Mouse (Mus musculus) liver, embryonic 14.5 days (tissue): ENCODE measurements around the gene Fbxo36. TPM values are rescaled to one million over a fixed set of nuclear protein-coding genes. Genes with fewer than 3 reads are reported as not detected.

Experiments used
- ATAC-seq: fragments of 200-750 bp; cut with Nextera tagmentation; 2 replicates; pipeline ENCODE4 v1.8.0; 2017; ENCODE audit warnings: moderate number of reproducible peaks, mild to moderate bottlenecking, moderate library complexity; ENCODE audit not compliant: insufficient read depth
- DNase-seq, 3 experiments: peaks; one replicate each; pipeline ENCODE4 v3.0.0-alpha.2; 2012 to 2013; ENCODE audit warnings: low read depth in 3 of 3, low spot score in 3 of 3
- H3K27ac ChIP-seq: fragments of 300-500 bp; sonication (generic); 2 replicates; pipeline ENCODE4 v1.5.1; 2014; ENCODE audit warnings: moderate library complexity, mild to moderate bottlenecking, control low read depth, inconsistent platforms
- H3K27me3 ChIP-seq: fragments of 300-500 bp; sonication (generic); 2 replicates; pipeline ENCODE4 v1.6.1; 2014; ENCODE audit warnings: mild to moderate bottlenecking, low read length, moderate library complexity; ENCODE audit not compliant: control insufficient read depth, insufficient read depth
- H3K36me3 ChIP-seq: fragments of 300-500 bp; sonication (generic); replicated peaks from 2 replicates; pipeline ENCODE4 v1.6.1; 2014; ENCODE audit warnings: low read depth; ENCODE audit not compliant: control insufficient read depth, insufficient read depth
- H3K4me1 ChIP-seq, 2 experiments: fragments of 200-500 bp in 1 of 2; fragments of 300-500 bp in 1 of 2; sonication (generic) in 1 of 2; replicated peaks; 2 replicates each; pipeline ENCODE4 v1.6.1; 2012 to 2014; ENCODE audit warnings: antibody characterized with exemption in 1 of 2, inconsistent platforms in 1 of 2, low read length in 1 of 2; ENCODE audit not compliant: control insufficient read depth in 2 of 2, insufficient read depth in 2 of 2
- H3K4me2 ChIP-seq: fragments of 300-500 bp; sonication (generic); 2 replicates; pipeline ENCODE4 v1.6.1; 2014; ENCODE audit warnings: low read depth, mild to moderate bottlenecking, control low read depth, moderate library complexity
- H3K4me3 ChIP-seq, 2 experiments: fragments of 200-500 bp in 1 of 2; fragments of 300-500 bp in 1 of 2; sonication (generic) in 1 of 2; 2 replicates each; pipeline ENCODE4 v1.5.1; 2012 to 2014; ENCODE audit warnings: low read depth in 2 of 2, low read length in 2 of 2, mild to moderate bottlenecking in 2 of 2, control low read depth in 1 of 2, inconsistent platforms in 1 of 2, moderate library complexity in 1 of 2; ENCODE audit not compliant: insufficient read depth in 1 of 2
- H3K9ac ChIP-seq: fragments of 300-500 bp; sonication (generic); replicated peaks from 2 replicates; pipeline ENCODE4 v1.6.1; 2014; ENCODE audit warnings: mild to moderate bottlenecking, control low read depth, moderate library complexity
- H3K9me3 ChIP-seq: fragments of 300-500 bp; sonication (generic); 2 replicates; pipeline ENCODE4 v1.6.1; 2016; ENCODE audit warnings: low read length, mixed read lengths; ENCODE audit not compliant: control insufficient read depth
- CTCF ChIP-seq: IDR thresholded peaks from 2 replicates; pipeline ENCODE4 v1.5.1; 2016; ENCODE audit warnings: antibody characterized with exemption, low read depth, control low read depth
- EP300 ChIP-seq: IDR thresholded peaks from 2 replicates; pipeline ENCODE4 v1.6.1; 2016; ENCODE audit warnings: antibody characterized with exemption, low read depth
- WGBS: fragments of 180-500 bp; shearing (Covaris S2); extraction: QIAGEN DNeasy Blood & Tissue Kit; methylation state at CpG from one replicate; pipeline ENCODE4 v1.1.7; 2014; ENCODE audit not compliant: insufficient replicate concordance; 5-methylcytosine and 5-hydroxymethylcytosine counted together
- polyA plus RNA-seq, 2 experiments: library from polyadenylated mRNA; depleted of rRNA in 1 of 2; stranded (reverse) in 1 of 2; unstranded in 1 of 2; fragments of >200 nt; fragmentation: Nextera tagmentation in 1 of 2; extraction: Ambion mirVana in 1 of 2; gene quantifications; 2 replicates each; pipeline versions ENCODE4 v1.2.1 to v1.2.3; 2012 to 2014

Fbxo36 gene
- polyA plus RNA-seq, 2 experiments, result 4.0 to 9.0 TPM

GRCm38 (mm10) chr1:84840018-84840664 lies 500 bp downstream of the Fbxo36 start, which contains the start of gene Trip12:
TSS of gene Trip12 (minus strand) at chr1:84840516.
- TF ChIP-seq EP300, result no peak
- peak; percentile 20; the same call in 1 of the 2 replicates for TF ChIP-seq CTCF
- under 1% methylated on average over 39 of the region's 39 CpGs for WGBS
- peaks cover 2 to 3% of the 10 kb centered on the region in 2 experiments; a peak in 1 of 4 replicates for H3K4me1 ChIP-seq
- ATAC-seq (peak; percentile 52), DNase-seq (peak in 1 of 3 experiments; percentile 36)
- H3K27me3 ChIP-seq, result no peaks in the 10 kb centered on the region
- H3K4me2 ChIP-seq, result peak within 1 kb of the TSS; percentile 82
- H3K4me3 ChIP-seq, result peak within 1 kb of the TSS; percentile 74 to 78
- no peaks in the 10 kb centered on the region for H3K36me3 ChIP-seq
- H3K9ac ChIP-seq, result peak within 1 kb of the TSS; percentile 89
- H3K27ac ChIP-seq, result peak within 1 kb of the TSS; percentile 81
- no peaks in the 10 kb centered on the region for H3K9me3 ChIP-seq

- DNase-seq (no peak), ATAC-seq (no peak)
- H3K27ac ChIP-seq, result no peak overlapping the region
- H3K9ac ChIP-seq, result no peak overlapping the region
- no peaks in the 10 kb centered on the region for H3K9me3 ChIP-seq
- H3K4me1 ChIP-seq, result peaks cover 2 to 3% of the 10 kb centered on the region in 2 experiments; a peak in 1 of 4 replicates
- no peaks in the 10 kb centered on the region for H3K27me3 ChIP-seq
- H3K36me3 ChIP-seq, result no peaks in the 10 kb centered on the region
- peak overlapping the region in 1 of 2 experiments; percentile 78; a peak in 1 of 4 replicates for H3K4me3 ChIP-seq
- peak overlapping the region; percentile 82 for H3K4me2 ChIP-seq
- no peak for TF ChIP-seq EP300
- TF ChIP-seq CTCF, result no peak
- 67% methylated on average over 3 of the region's 3 CpGs for WGBS
Observed at GRCm38 (mm10) chr1:84841061-84841460, 1.4 kb downstream of the Fbxo36 start.

DNA sequence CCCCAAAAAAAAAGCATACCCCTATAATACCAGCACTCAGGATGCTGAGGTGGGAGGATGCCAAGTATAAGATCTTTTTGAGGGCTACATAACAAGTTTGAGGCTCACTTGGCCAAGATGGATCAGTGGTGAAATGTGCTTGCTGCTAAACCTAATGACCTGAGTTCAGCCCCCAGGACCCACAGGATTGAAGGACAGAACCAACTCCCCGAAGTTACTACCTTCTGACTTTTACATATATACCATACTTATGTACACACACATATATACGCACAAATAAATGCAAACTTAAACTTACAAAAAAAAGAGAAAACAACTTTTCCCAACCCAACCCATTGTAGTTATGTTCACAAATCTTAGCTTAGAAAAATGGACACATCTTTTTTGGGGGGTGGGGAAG lies 3.7 kb downstream of the Fbxo36 start:
- Histone ChIP-seq H3K4me1 (peaks cover 0 to 3% of the 10 kb centered on the region in 2 experiments; a peak in 1 of 4 replicates), H3K27ac (no peak overlapping the region), H3K4me3 (no peak overlapping the region), H3K27me3 (no peaks in the 10 kb centered on the region), H3K4me2 (no peak overlapping the region), H3K36me3 (no peaks in the 10 kb centered on the region), H3K9me3 (no peaks in the 10 kb centered on the region), H3K9ac (no peak overlapping the region)
- 83% methylated on average over 2 of the region's 2 CpGs for WGBS
- no peak for DNase-seq
- no peak for ATAC-seq
- TF ChIP-seq CTCF, result no peak
- TF ChIP-seq EP300, result no peak

- no peak for ATAC-seq
- Histone ChIP-seq H3K9me3 (no peaks in the 10 kb centered on the region), H3K27me3 (no peaks in the 10 kb centered on the region), H3K4me2 (no peak overlapping the region), H3K36me3 (no peaks in the 10 kb centered on the region), H3K4me3 (no peak overlapping the region), H3K4me1 (peaks cover 14 to 28% of the 10 kb centered on the region in 2 experiments), H3K27ac (no peak overlapping the region), H3K9ac (no peak overlapping the region)
- WGBS, result 80% methylated on average over 7 of the region's 7 CpGs
- no peak for DNase-seq
- TF ChIP-seq CTCF, result no peak
- no peak for TF ChIP-seq EP300
Observed at GRCm38 (mm10) chr1:84847698-84848097, 8.1 kb downstream of the Fbxo36 start.

DNA sequence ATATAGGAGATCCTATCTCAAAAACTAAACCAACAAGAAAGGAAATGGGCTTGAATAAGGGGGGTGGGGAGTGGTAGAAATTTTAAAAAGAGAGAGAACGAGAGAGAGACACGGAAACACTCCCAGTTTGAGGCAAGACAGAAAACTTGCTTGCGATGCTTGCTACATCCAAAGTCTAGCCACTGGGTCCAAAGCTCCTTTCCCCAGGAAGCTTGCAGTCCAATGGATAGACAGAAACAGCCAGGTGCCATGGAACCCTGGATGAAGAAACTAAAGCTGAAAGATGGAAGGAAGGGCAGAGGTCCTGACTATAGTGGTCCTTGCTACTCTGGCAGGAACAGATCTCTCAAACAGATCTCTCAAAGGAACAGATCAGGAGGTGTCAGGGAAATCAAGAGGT lies 8.7 kb downstream of the Fbxo36 start:
- Histone ChIP-seq H3K4me1 (peaks cover 16 to 33% of the 10 kb centered on the region in 2 experiments), H3K27ac (no peak overlapping the region), H3K4me3 (no peak overlapping the region), H3K9ac (no peak overlapping the region), H3K27me3 (no peaks in the 10 kb centered on the region), H3K4me2 (no peak overlapping the region), H3K36me3 (no peaks in the 10 kb centered on the region), H3K9me3 (no peaks in the 10 kb centered on the region)
- DNase-seq (no peak), ATAC-seq (no peak)
- TF ChIP-seq EP300 (no peak), CTCF (no peak)
- 71% methylated on average over 3 of the region's 3 CpGs for WGBS
